Mouse (Mus musculus) heart, adult 18-20 months (tissue): Measurements from ENCODE around the gene Cyp4f15. TPM values are rescaled to one million over a fixed set of nuclear protein-coding genes. Genes with fewer than 3 reads are reported as not detected.

Experiments used
- total RNA-seq, 2 experiments: library from RNA; stranded (reverse); gene quantifications; 2 replicates each; pipeline ENCODE4 v1.2.3; 2021

Cyp4f15 gene
- total RNA-seq, 2 experiments from 2014 or later = 0.31 TPM; not detected in 1

Other genes with a start within 250 kb of the Cyp4f15 start
- gene Cyp4f39, start 232.9 kb upstream of the Cyp4f15 start, total RNA-seq = not detected
- gene Cyp4f17, start 179.6 kb upstream of the Cyp4f15 start, total RNA-seq = 1 to 10 TPM; 4.7 to 5.8 TPM
- 1 to 10 TPM; 4.4 to 4.8 TPM for gene Cyp4f16, start 149.1 kb upstream of the Cyp4f15 start, total RNA-seq
- not detected for gene Cyp4f37, start 64.3 kb upstream of the Cyp4f15 start, total RNA-seq
- gene Cyp4f40, start 26.7 kb upstream of the Cyp4f15 start, total RNA-seq = not detected
- gene Zfp871, start 102.7 kb downstream of the Cyp4f15 start, total RNA-seq = 10 to 100 TPM; 25.0 to 28.9 TPM
- gene Zfp811, start 124.3 kb downstream of the Cyp4f15 start, total RNA-seq = under 1 TPM in 1 of 2 experiments, not detected in 1; 0.44 TPM
- gene Zfp799, start 144.6 kb downstream of the Cyp4f15 start, total RNA-seq = 1 to 10 TPM; 7.9 to 9.3 TPM
- 1 to 10 TPM; 6.1 to 7.8 TPM for gene Zfp870, start 206.0 kb downstream of the Cyp4f15 start, total RNA-seq
- under 1 TPM in 1 of 2 experiments, not detected in 1; 0.22 TPM for gene Cyp4f14, start 231.7 kb downstream of the Cyp4f15 start, total RNA-seq